Mouse (Mus musculus) embryonic facial prominence, embryonic 12.5 days (tissue): Measurements from ENCODE around the gene Fam49a. TPM values are rescaled to one million over a fixed set of nuclear protein-coding genes. Genes with fewer than 3 reads are reported as not detected.

Experiments
- ATAC-seq: fragments of 200-750 bp; cut with Nextera tagmentation; 2 replicates; pipeline ENCODE4 v1.8.0; 2017; ENCODE audit not compliant: insufficient number of reproducible peaks, insufficient read depth, low FRiP score, low TSS enrichment
- H3K27ac ChIP-seq: fragments of 300-500 bp; sonication (generic); 2 replicates; pipeline ENCODE4 v1.5.1; 2016; ENCODE audit warnings: mild to moderate bottlenecking
- H3K27me3 ChIP-seq: fragments of 300-500 bp; sonication (generic); 2 replicates; pipeline ENCODE4 v1.6.1; 2016; ENCODE audit warnings: mild to moderate bottlenecking, moderate library complexity
- H3K36me3 ChIP-seq: fragments of 300-500 bp; sonication (generic); 2 replicates; pipeline ENCODE4 v1.6.1; 2016; ENCODE audit warnings: mild to moderate bottlenecking
- H3K4me1 ChIP-seq: fragments of 300-500 bp; sonication (generic); 2 replicates; pipeline ENCODE4 v1.6.1; 2016
- H3K4me2 ChIP-seq: fragments of 300-500 bp; sonication (generic); replicated peaks from 2 replicates; pipeline ENCODE4 v1.6.1; 2016; ENCODE audit warnings: mild to moderate bottlenecking, moderate library complexity
- H3K4me3 ChIP-seq: fragments of 300-500 bp; sonication (generic); 2 replicates; pipeline ENCODE4 v1.5.1; 2016; ENCODE audit warnings: mild to moderate bottlenecking
- H3K9ac ChIP-seq: fragments of 300-500 bp; sonication (generic); 2 replicates; pipeline ENCODE4 v1.6.1; 2016; ENCODE audit warnings: mild to moderate bottlenecking, moderate library complexity
- H3K9me3 ChIP-seq: fragments of 300-500 bp; sonication (generic); 2 replicates; pipeline ENCODE4 v1.6.1; 2016; ENCODE audit warnings: mild to moderate bottlenecking, moderate library complexity
- WGBS: fragments of 180-500 bp; shearing (Covaris S2); methylation state at CpG from one replicate; pipeline ENCODE4 v1.1.7; 2016; 5-methylcytosine and 5-hydroxymethylcytosine counted together
- polyA plus RNA-seq: library from polyadenylated mRNA; unstranded; fragments of >200 nt; fragmentation: Nextera tagmentation; extraction: Ambion mirVana; gene quantifications from 2 replicates; pipeline ENCODE4 v1.2.1, GENCODE M21; 2016

The Fam49a gene
- polyA plus RNA-seq, 1 experiment from 2014 or later: 7.1 TPM

- Histone ChIP-seq H3K4me2 (no peak overlapping the region), H3K4me1 (0 out of 2 replicates have a peak, but pooled peaks cover 7% of the 10 kb centered on the region), H3K9ac (no peak overlapping the region), H3K4me3 (no peak overlapping the region), H3K36me3 (no peaks in the 10 kb centered on the region), H3K27ac (no peak overlapping the region), H3K9me3 (no peaks in the 10 kb centered on the region), H3K27me3 (no peaks in the 10 kb centered on the region)
- 85% methylated on average over 11 of the region's 11 CpGs for WGBS
- no peak for ATAC-seq
Measured at GRCm38 (mm10) chr12:12373111-12373862, 111.3 kb downstream of the Fam49a start.

GRCm38 (mm10) chr12:12379056-12379455, 117.1 kb downstream of the Fam49a start:
- H3K4me3 ChIP-seq: no peak overlapping the region
- H3K27ac ChIP-seq: no peak overlapping the region
- no peak overlapping the region for H3K9ac ChIP-seq
- no peaks in the 10 kb centered on the region for H3K36me3 ChIP-seq
- no peaks in the 10 kb centered on the region for H3K4me1 ChIP-seq
- H3K9me3 ChIP-seq: no peaks in the 10 kb centered on the region
- WGBS: 56% methylated on average over 2 of the region's 2 CpGs
- no peak overlapping the region for H3K4me2 ChIP-seq
- ATAC-seq: no peak
- no peaks in the 10 kb centered on the region for H3K27me3 ChIP-seq

- H3K9me3 ChIP-seq: no peaks in the 10 kb centered on the region
- H3K27ac ChIP-seq: no peak overlapping the region
- WGBS: 87% methylated on average over 1 of the region's 1 CpGs
- H3K4me2 ChIP-seq: no peak overlapping the region
- H3K4me3 ChIP-seq: no peak overlapping the region
- H3K36me3 ChIP-seq: no peaks in the 10 kb centered on the region
- no peak overlapping the region for H3K9ac ChIP-seq
- no peak for ATAC-seq
- no peaks in the 10 kb centered on the region for H3K27me3 ChIP-seq
- H3K4me1 ChIP-seq: 0 out of 2 replicates have a peak, but pooled peaks cover 4% of the 10 kb centered on the region
Measured at GRCm38 (mm10) chr12:12389271-12389670, 127.3 kb downstream of the Fam49a start.

GRCm38 (mm10) chr12:12396224-12396623, 134.3 kb downstream of the Fam49a start:
- H3K4me1 ChIP-seq: peaks cover 9% of the 10 kb centered on the region; the same call in 1 of the 2 replicates
- no peak overlapping the region for H3K27ac ChIP-seq
- H3K9ac ChIP-seq: no peak overlapping the region
- WGBS: 29% methylated on average over 6 of the region's 6 CpGs
- no peak for ATAC-seq
- H3K36me3 ChIP-seq: no peaks in the 10 kb centered on the region
- no peak overlapping the region for H3K4me3 ChIP-seq
- no peaks in the 10 kb centered on the region for H3K27me3 ChIP-seq
- H3K9me3 ChIP-seq: no peaks in the 10 kb centered on the region
- H3K4me2 ChIP-seq: no peak overlapping the region

GRCm38 (mm10) chr12:12401051-12401465, 139.1 kb downstream of the Fam49a start:
- Histone ChIP-seq H3K36me3 (no peaks in the 10 kb centered on the region), H3K4me3 (no peak overlapping the region), H3K9ac (no peak overlapping the region), H3K27me3 (no peaks in the 10 kb centered on the region), H3K4me1 (peaks cover 16% of the 10 kb centered on the region), H3K9me3 (no peaks in the 10 kb centered on the region), H3K4me2 (peak overlapping the region; percentile 25), H3K27ac (peak overlapping the region; percentile 75; the same call in 1 of the 2 replicates)
- 32% methylated on average over 9 of the region's 9 CpGs for WGBS
- peak; percentile 65; the same call in 1 of the 2 replicates for ATAC-seq

- peak; percentile 62 for ATAC-seq
- peak overlapping the region; percentile 75 for H3K27ac ChIP-seq
- no peaks in the 10 kb centered on the region for H3K36me3 ChIP-seq
- no peaks in the 10 kb centered on the region for H3K27me3 ChIP-seq
- peak overlapping the region; percentile 25 for H3K4me2 ChIP-seq
- WGBS: 12% methylated on average over 15 of the region's 15 CpGs
- no peak overlapping the region for H3K9ac ChIP-seq
- peaks cover 20% of the 10 kb centered on the region for H3K4me1 ChIP-seq
- no peak overlapping the region for H3K4me3 ChIP-seq
- no peaks in the 10 kb centered on the region for H3K9me3 ChIP-seq
Measured at GRCm38 (mm10) chr12:12401504-12401903, 139.6 kb downstream of the Fam49a start.

GRCm38 (mm10) chr12:12405491-12406110, 143.7 kb downstream of the Fam49a start:
- Histone ChIP-seq H3K9me3 (no peaks in the 10 kb centered on the region), H3K27me3 (no peaks in the 10 kb centered on the region), H3K36me3 (no peaks in the 10 kb centered on the region), H3K4me2 (peak overlapping the region; percentile 25), H3K4me3 (no peak overlapping the region), H3K27ac (0 out of 2 replicates have a peak overlapping the region, but pooled peaks have one; percentile 54), H3K9ac (no peak overlapping the region), H3K4me1 (peaks cover 25% of the 10 kb centered on the region)
- WGBS: 28% methylated on average over 10 of the region's 10 CpGs
- ATAC-seq: no peak

- no peak for ATAC-seq
- Histone ChIP-seq H3K9me3 (no peaks in the 10 kb centered on the region), H3K27ac (no peak overlapping the region)
Measured at GRCm38 (mm10) chr12:12409044-12409443, 147.1 kb downstream of the Fam49a start.

GRCm38 (mm10) chr12:12412674-12413073, 150.7 kb downstream of the Fam49a start:
- H3K9me3 ChIP-seq: no peaks in the 10 kb centered on the region
- no peak overlapping the region for H3K4me3 ChIP-seq
- H3K27ac ChIP-seq: no peak overlapping the region
- no peak overlapping the region for H3K4me2 ChIP-seq
- H3K36me3 ChIP-seq: no peaks in the 10 kb centered on the region
- H3K9ac ChIP-seq: no peak overlapping the region
- no peak for ATAC-seq
- H3K27me3 ChIP-seq: no peaks in the 10 kb centered on the region
- peaks cover 6% of the 10 kb centered on the region; the same call in 1 of the 2 replicates for H3K4me1 ChIP-seq
- WGBS: 31% methylated on average over 5 of the region's 5 CpGs

More at GRCm38 (mm10) chr12:12409044-12409443, 147.1 kb downstream of the Fam49a start:
- Histone ChIP-seq H3K4me1 (peaks cover 22% of the 10 kb centered on the region), H3K36me3 (no peaks in the 10 kb centered on the region), H3K4me3 (no peak overlapping the region), H3K9ac (no peak overlapping the region), H3K27me3 (no peaks in the 10 kb centered on the region), H3K4me2 (no peak overlapping the region)
- 72% methylated on average over 5 of the region's 5 CpGs for WGBS

- no peak overlapping the region for H3K9ac ChIP-seq
- no peak overlapping the region for H3K4me2 ChIP-seq
- no peak overlapping the region for H3K27ac ChIP-seq
- WGBS: 5% methylated on average over 2 of the region's 2 CpGs
- H3K27me3 ChIP-seq: no peaks in the 10 kb centered on the region; the same call in 1 of the 2 replicates
- H3K9me3 ChIP-seq: no peaks in the 10 kb centered on the region
- H3K4me3 ChIP-seq: no peak overlapping the region; the same call in 1 of the 2 replicates
- H3K36me3 ChIP-seq: no peaks in the 10 kb centered on the region
- ATAC-seq: no peak
- H3K4me1 ChIP-seq: 0 out of 2 replicates have a peak, but pooled peaks cover 4% of the 10 kb centered on the region
Measured at GRCm38 (mm10) chr12:12420423-12420822, 158.5 kb downstream of the Fam49a start.

GRCm38 (mm10) chr12:12420841-12421579, 159.1 kb downstream of the Fam49a start:
- Histone ChIP-seq H3K27ac (peak overlapping the region; percentile 51; the same call in 1 of the 2 replicates), H3K4me1 (0 out of 2 replicates have a peak, but pooled peaks cover 4% of the 10 kb centered on the region)
- WGBS: 13% methylated on average over 25 of the region's 25 CpGs

More at GRCm38 (mm10) chr12:12420841-12421579, 159.1 kb downstream of the Fam49a start:
- peak overlapping the region; percentile 59 for H3K4me2 ChIP-seq
- peak overlapping the region; percentile 53 for H3K9ac ChIP-seq
- peak; percentile 92 for ATAC-seq
- H3K36me3 ChIP-seq: no peaks in the 10 kb centered on the region
- H3K4me3 ChIP-seq: peak overlapping the region; percentile 38
- H3K27me3 ChIP-seq: no peaks in the 10 kb centered on the region; the same call in 1 of the 2 replicates
- H3K9me3 ChIP-seq: no peaks in the 10 kb centered on the region
